Mouse (Mus musculus) liver, adult 2 months (tissue): ENCODE data around the gene Ripor3.

Experiments used
- CTCF ChIP-seq: fragments of 200-500 bp; IDR thresholded peaks from 2 replicates; pipeline ENCODE4 v1.5.1; 2011; ENCODE audit warnings: low read depth, low read length, control low read depth
- POLR2A ChIP-seq: fragments of 200-500 bp; IDR thresholded peaks from 2 replicates; pipeline ENCODE4 v1.6.1; 2011; ENCODE audit warnings: low read length, control low read depth; ENCODE audit not compliant: insufficient read depth; ENCODE audit errors: extremely low read depth

GRCm38 (mm10) chr2:168006489-168006888, 3.9 kb downstream of the Ripor3 start:
- TF ChIP-seq CTCF (no peak), POLR2A (no peak)
